Mouse (Mus musculus) MEL (cell line): ENCODE results near the gene Acod1. TPM values are rescaled to one million over a fixed set of nuclear protein-coding genes. Genes with fewer than 3 reads are reported as not detected.

ENCODE experiments used
- DNase-seq: peaks from one replicate; pipeline ENCODE4 v3.0.0; 2011; ENCODE audit warnings: low read depth, low spot score
- H3K27ac ChIP-seq: 2 replicates; pipeline ENCODE4 v1.5.1; 2012; ENCODE audit warnings: low read depth, mild to moderate bottlenecking, control low read depth, low read length, moderate library complexity; ENCODE audit not compliant: control insufficient read depth
- H3K27me3 ChIP-seq, 2 experiments: fragments of 150-350 bp in 1 of 2; sonication (generic) in 1 of 2; 2 replicates each; pipeline ENCODE4 v1.6.1; 2012; ENCODE audit warnings: low read length in 2 of 2, mild to moderate bottlenecking in 2 of 2, improper control_type of control experiment in 1 of 2, moderate library complexity in 1 of 2; ENCODE audit not compliant: insufficient read depth in 2 of 2, control insufficient read depth in 1 of 2
- H3K36me3 ChIP-seq, 2 experiments: 2 replicates each; pipeline ENCODE4 v1.6.1; 2012 to 2014; ENCODE audit warnings: low read length in 2 of 2, improper control_type of control experiment in 1 of 2, inconsistent platforms in 1 of 2, mild to moderate bottlenecking in 1 of 2; ENCODE audit not compliant: insufficient read depth in 2 of 2, control insufficient read depth in 1 of 2
- H3K4me1 ChIP-seq, 2 experiments: fragments of 150-350 bp in 1 of 2; sonication (generic) in 1 of 2; 2 replicates each; pipeline ENCODE4 v1.6.1; 2012; ENCODE audit warnings: low read length in 2 of 2, improper control_type of control experiment in 1 of 2, mild to moderate bottlenecking in 1 of 2; ENCODE audit not compliant: insufficient read depth in 2 of 2, control insufficient read depth in 1 of 2
- H3K4me3 ChIP-seq, 2 experiments: fragments of 150-350 bp in 1 of 2; sonication (generic) in 1 of 2; 2 replicates each; pipeline ENCODE4 v1.5.1; 2012; ENCODE audit warnings: low read depth in 2 of 2, low read length in 2 of 2, mild to moderate bottlenecking in 2 of 2, moderate library complexity in 2 of 2, control low read depth in 1 of 2, improper control_type of control experiment in 1 of 2; ENCODE audit not compliant: control insufficient read depth in 1 of 2, insufficient read depth in 1 of 2
- H3K79me2 ChIP-seq: 2 replicates; pipeline ENCODE4 v1.6.1; 2012; ENCODE audit warnings: mild to moderate bottlenecking, low read length, moderate library complexity; ENCODE audit not compliant: control insufficient read depth, poor library complexity, insufficient read depth
- H3K9ac ChIP-seq: 2 replicates; pipeline ENCODE4 v1.6.1; 2012; ENCODE audit warnings: low read depth, mild to moderate bottlenecking, control low read depth, low read length, moderate library complexity; ENCODE audit not compliant: control insufficient read depth, poor library complexity, severe bottlenecking
- H3K9me3 ChIP-seq: fragments of 150-350 bp; sonication (generic); replicated peaks from 2 replicates; pipeline ENCODE4 v1.6.1; 2012; ENCODE audit warnings: mild to moderate bottlenecking, low read length, improper control_type of control experiment, moderate library complexity; ENCODE audit not compliant: insufficient read depth
- CHD1 ChIP-seq: IDR thresholded peaks from 2 replicates; pipeline ENCODE4 v1.6.1; 2012; ENCODE audit warnings: low read depth, mild to moderate bottlenecking, inconsistent platforms, low read length, improper control_type of control experiment
- CHD2 ChIP-seq: IDR thresholded peaks from 2 replicates; pipeline ENCODE4 v1.6.1; 2011; ENCODE audit warnings: low read length, improper control_type of control experiment
- CTCF ChIP-seq, 3 experiments: IDR thresholded peaks in 2 of 3; conservative IDR thresholded peaks in 1 of 3; 2 replicates each; pipeline ENCODE4 v1.5.1; 2011 to 2012; ENCODE audit warnings: low read length in 3 of 3, low read depth in 2 of 3, mild to moderate bottlenecking in 2 of 3, improper control_type of control experiment in 1 of 3, inconsistent platforms in 1 of 3, mixed read lengths in 1 of 3, moderate library complexity in 1 of 3; ENCODE audit not compliant: control insufficient read depth in 1 of 3, insufficient read depth in 1 of 3, poor library complexity in 1 of 3, severe bottlenecking in 1 of 3
- ELF1 ChIP-seq: IDR thresholded peaks from 2 replicates; pipeline ENCODE4 v1.6.1; 2014; ENCODE audit warnings: low read depth, mild to moderate bottlenecking, inconsistent platforms, low read length, improper control_type of control experiment, moderate library complexity
- EP300 ChIP-seq, 2 experiments: IDR thresholded peaks; 2 replicates each; pipeline ENCODE4 v1.6.1; 2011; ENCODE audit warnings: improper control_type of control experiment in 2 of 2, low read length in 2 of 2, low read depth in 1 of 2, mild to moderate bottlenecking in 1 of 2
- ETS1 ChIP-seq: IDR thresholded peaks from 2 replicates; pipeline ENCODE4 v1.6.1; 2012; ENCODE audit warnings: low read depth, mild to moderate bottlenecking, inconsistent platforms, low read length, improper control_type of control experiment, moderate library complexity
- HCFC1 ChIP-seq: IDR thresholded peaks from 2 replicates; pipeline ENCODE4 v1.6.1; 2012; ENCODE audit warnings: low read depth, mild to moderate bottlenecking, inconsistent platforms, low read length, improper control_type of control experiment, moderate library complexity
- JUND ChIP-seq: IDR thresholded peaks from 2 replicates; pipeline ENCODE4 v1.6.1; 2011; ENCODE audit warnings: low read depth, mild to moderate bottlenecking, improper control_type of control experiment, low read length
- KAT2A ChIP-seq: conservative IDR thresholded peaks from 2 replicates; pipeline ENCODE4 v1.6.1; 2012; ENCODE audit warnings: low read depth, low read length, improper control_type of control experiment, inconsistent platforms
- MXI1 ChIP-seq: IDR thresholded peaks from 2 replicates; pipeline ENCODE4 v1.6.1; 2011; ENCODE audit warnings: mild to moderate bottlenecking, low read depth, low read length, improper control_type of control experiment
- MYB ChIP-seq: IDR thresholded peaks from 2 replicates; pipeline ENCODE4 v1.6.1; 2011; ENCODE audit warnings: mild to moderate bottlenecking, low read depth, low read length, improper control_type of control experiment
- MYC ChIP-seq: IDR thresholded peaks from 2 replicates; pipeline ENCODE4 v1.6.1; 2011; ENCODE audit warnings: low read depth, mild to moderate bottlenecking, low read length, improper control_type of control experiment, moderate library complexity
- NELFE ChIP-seq: IDR thresholded peaks from 2 replicates; pipeline ENCODE4 v1.6.1; 2011; ENCODE audit warnings: low read depth, low read length, improper control_type of control experiment
- POLR2AphosphoS5 ChIP-seq: IDR thresholded peaks from 2 replicates; pipeline ENCODE4 v1.6.1; 2012; ENCODE audit warnings: low read depth, borderline replicate concordance, mild to moderate bottlenecking, inconsistent platforms, low read length, moderate library complexity, mixed read lengths
- TAL1 ChIP-seq: IDR thresholded peaks from 2 replicates; pipeline ENCODE4 v1.6.1; 2012; ENCODE audit warnings: mild to moderate bottlenecking, inconsistent platforms, low read length, moderate library complexity, mixed read lengths
- TBP ChIP-seq: IDR thresholded peaks from 2 replicates; pipeline ENCODE4 v1.8.0; 2011; ENCODE audit warnings: low read depth, low read length, improper control_type of control experiment
- TCF12 ChIP-seq: IDR thresholded peaks from 2 replicates; pipeline ENCODE4 v1.6.1; 2014; ENCODE audit warnings: low read depth, mild to moderate bottlenecking, inconsistent platforms, low read length, improper control_type of control experiment, moderate library complexity
- UBTF ChIP-seq: IDR thresholded peaks from 2 replicates; pipeline ENCODE4 v1.6.1; 2012; ENCODE audit warnings: low read depth, mild to moderate bottlenecking, inconsistent platforms, low read length, improper control_type of control experiment, moderate library complexity, borderline replicate concordance; ENCODE audit not compliant: insufficient read depth
- USF1 ChIP-seq: IDR thresholded peaks from 2 replicates; pipeline ENCODE4 v1.6.1; 2014; ENCODE audit warnings: low read depth, mild to moderate bottlenecking, inconsistent platforms, low read length, improper control_type of control experiment, moderate library complexity
- USF2 ChIP-seq, 2 experiments: IDR thresholded peaks; 2 replicates each; pipeline ENCODE4 v1.6.1; 2011 to 2012; ENCODE audit warnings: improper control_type of control experiment in 2 of 2, low read length in 2 of 2, borderline replicate concordance in 1 of 2, inconsistent platforms in 1 of 2, low read depth in 1 of 2, mild to moderate bottlenecking in 1 of 2; ENCODE audit not compliant: insufficient read depth in 1 of 2
- ZC3H11A ChIP-seq: IDR thresholded peaks from 2 replicates; pipeline ENCODE4 v1.6.1; 2012; ENCODE audit warnings: low read depth, mild to moderate bottlenecking, inconsistent platforms, low read length, improper control_type of control experiment
- ZMIZ1 ChIP-seq: IDR thresholded peaks from 2 replicates; pipeline ENCODE4 v1.6.1; 2012; ENCODE audit warnings: low read depth, mild to moderate bottlenecking, inconsistent platforms, low read length, improper control_type of control experiment, moderate library complexity
- polyA plus RNA-seq, 2 experiments: library from polyadenylated mRNA; stranded (reverse) in 1 of 2; unstranded in 1 of 2; fragments of >175 nt in 1 of 2; fragments of >200 nt in 1 of 2; gene quantifications; 2 replicates each; pipeline versions ENCODE4 v1.2.1 to v1.2.4; 2012; ENCODE audit warnings: low replicate concordance in 2 of 2, low read depth in 1 of 2; ENCODE audit not compliant: insufficient read length in 2 of 2, insufficient read depth in 1 of 2, missing spikeins in 1 of 2
- total RNA-seq: library from RNA; depleted of rRNA; stranded (reverse); fragments of 300-350 nt; gene quantifications from 2 replicates; pipeline ENCODE4 v1.2.3, GENCODE M21; 2012

Acod1 gene
- total and polyA plus RNA-seq, 3 experiments = not detected

DNA sequence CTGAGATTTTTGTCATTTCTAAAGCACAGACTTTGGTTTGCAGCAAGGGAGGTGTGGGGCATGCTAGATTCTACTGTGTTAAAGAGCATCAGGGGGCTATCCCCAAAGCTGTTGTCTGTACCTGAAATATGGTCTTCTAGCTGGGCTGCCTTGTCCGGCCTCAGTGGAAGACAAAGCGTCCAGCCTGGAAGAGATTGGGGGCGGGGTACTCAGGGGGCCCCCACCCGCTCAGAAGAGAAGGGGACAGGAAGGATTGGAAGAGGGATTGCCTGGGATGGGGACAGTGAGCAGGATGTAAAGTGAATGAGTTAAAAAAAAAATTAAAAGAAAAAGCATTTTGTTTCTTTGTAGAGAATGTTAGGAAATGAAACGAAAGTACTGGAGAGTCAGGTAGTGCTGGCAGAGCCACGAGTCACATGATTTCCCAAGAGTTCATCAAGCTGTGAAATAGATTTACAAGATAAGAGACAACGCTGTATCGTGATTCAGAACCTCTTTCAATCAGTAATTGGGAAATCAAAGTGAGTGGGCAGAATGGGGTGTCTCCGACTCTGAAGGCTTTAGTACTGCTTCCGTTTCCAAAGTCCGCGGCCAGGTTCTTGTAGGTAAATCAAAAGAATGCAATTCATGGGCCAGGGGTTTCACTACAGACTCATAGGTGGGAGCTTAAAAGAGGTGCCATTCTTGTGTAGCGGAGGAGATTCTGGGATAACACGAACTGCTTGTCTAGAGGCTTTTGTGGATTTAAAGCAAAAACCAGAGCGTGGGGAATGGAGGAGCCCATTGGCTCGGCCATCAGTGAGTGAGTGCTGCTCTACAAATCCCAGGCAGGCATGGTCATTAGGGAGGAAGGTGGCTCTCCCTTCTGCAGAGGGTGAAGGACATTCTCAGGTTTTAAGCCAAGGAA, 31.5 kb downstream of the Acod1 start:
- DNase-seq = no peak
- Histone ChIP-seq H3K4me1 (no peaks in the 10 kb centered on the region), H3K4me3 (no peak overlapping the region), H3K27ac (no peak overlapping the region), H3K9me3 (no peaks in the 10 kb centered on the region), H3K9ac (no peak overlapping the region), H3K27me3 (no peaks in the 10 kb centered on the region), H3K79me2 (no peaks in the 10 kb centered on the region; the same call in 1 of the 2 replicates), H3K36me3 (peaks cover 2 to 9% of the 10 kb centered on the region in 2 experiments; a peak in 3 of 4 replicates)
- TF ChIP-seq MYB (no peak), USF2 (IDR thresholded peaks at IDR 0.05; ENCODE audit: borderline replicate concordance in 1 of 2, insufficient read depth in 1 of 2, low read depth in 1 of 2, low read length in 2 of 2) (no peak), HCFC1 (no peak), KAT2A (no peak), ELF1 (no peak), JUND (no peak), USF1 (no peak; the same call in 1 of the 2 replicates), TAL1 (no peak), TCF12 (no peak), ZMIZ1 (no peak), ZC3H11A (no peak), CHD2 (no peak), CHD1 (no peak), MXI1 (no peak), ETS1 (no peak)

DNA sequence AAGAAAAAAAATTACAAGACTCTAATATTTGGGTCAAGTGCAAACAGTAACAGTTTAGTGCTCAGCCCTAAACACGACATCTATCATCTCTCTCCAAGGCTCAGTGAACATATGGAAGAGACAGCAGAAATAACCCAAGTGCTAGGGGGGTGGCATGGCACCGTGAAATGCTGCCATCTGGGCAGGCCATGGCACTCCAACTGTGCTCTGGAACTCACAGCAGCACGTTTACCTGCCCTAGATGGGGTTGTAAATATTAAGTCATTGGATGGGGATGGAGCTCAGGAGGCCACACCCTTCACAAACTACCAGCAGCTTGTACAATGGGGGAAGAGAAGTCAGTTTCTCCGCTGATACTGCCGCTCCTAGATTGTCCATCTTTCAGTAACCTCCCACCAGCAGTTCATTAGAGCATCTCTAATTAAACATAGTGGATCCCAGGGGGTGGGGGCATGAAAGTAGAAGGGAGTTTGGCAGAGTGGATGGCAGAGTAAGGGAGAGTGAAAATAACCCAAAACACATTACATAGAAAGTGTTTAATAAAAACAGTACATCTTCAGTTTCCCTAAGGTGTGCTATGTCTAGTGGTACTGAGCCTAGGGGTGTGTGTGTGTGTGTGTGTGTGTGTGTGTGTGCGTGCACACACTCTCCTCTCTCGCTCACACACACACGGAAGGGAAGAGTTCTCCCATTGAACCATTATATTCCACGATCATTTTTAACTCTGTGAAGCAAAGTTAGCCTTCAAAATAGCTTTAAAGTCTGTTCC, 32.6 kb downstream of the Acod1 start:
- no peak for DNase-seq
- no peak overlapping the region for H3K4me3 ChIP-seq
- no peak for TF ChIP-seq TBP
- no peak for TF ChIP-seq MYC
- TF ChIP-seq EP300 (IDR thresholded peaks at IDR 0.05; ENCODE audit: low read depth in 1 of 2, low read length in 2 of 2) = no peak
- no peak for TF ChIP-seq NELFE
- TF ChIP-seq USF1 = no peak
- TF ChIP-seq CTCF (IDR thresholded peaks at IDR 0.05 in 2 of 3, conservative IDR thresholded peaks at IDR 0.05 in 1 of 3; ENCODE audit: control insufficient read depth in 1 of 3, insufficient read depth in 1 of 3, low read depth in 2 of 3, low read length in 3 of 3, poor library complexity in 1 of 3, severe bottlenecking in 1 of 3) = no peak
- no peak for TF ChIP-seq POLR2AphosphoS5
- TF ChIP-seq UBTF = no peak
- TF ChIP-seq, all 39 proteins: peak for 0
- H3K79me2 ChIP-seq = no peaks in the 10 kb centered on the region; the same call in 1 of the 2 replicates
- H3K27ac ChIP-seq = no peak overlapping the region
- H3K27me3 ChIP-seq = no peaks in the 10 kb centered on the region
- H3K4me1 ChIP-seq = no peaks in the 10 kb centered on the region
- peaks cover 2 to 10% of the 10 kb centered on the region in 2 experiments; a peak in 3 of 4 replicates for H3K36me3 ChIP-seq
- no peak overlapping the region for H3K9ac ChIP-seq
- no peaks in the 10 kb centered on the region for H3K9me3 ChIP-seq
